18 mouse cellular contexts compared by ENCODE assay signal in genomic region chr7:65381896-65382295, GRCm38 (mm10).
A peak's percentile ranks its signal among the peaks of the same experiment; 100 is the strongest.
DNase-seq lines count a peak whose midpoint lies in the region; ATAC-seq and TF ChIP-seq lines count a peak whose summit lies in the region.
"Had no signal": no experiment of that assay in that cellular context is flagged by ENCODE, and none has a peak within 500 bp of the region (broad histone marks: within the 10 kb centered on the region; RNA-seq: fewer than 3 reads in every experiment).

No protein-coding gene starts in this region.

- no peaks in the 10 kb centered on the region for H3K36me3 ChIP-seq in heart, embryonic 11.5 days (ENCODE audit: control insufficient read depth, insufficient read depth, low read length)
- H3K36me3 ChIP-seq in lung, embryonic 15.5 days, result no peaks in the 10 kb centered on the region
- H3K36me3 ChIP-seq in heart, postnatal 0 days (replicated peaks; ENCODE audit: control insufficient read depth, insufficient read depth, low read length), result no peaks in the 10 kb centered on the region
- H3K36me3 ChIP-seq: embryonic facial prominence, embryonic 15.5 days; heart, embryonic 13.5 days; limb, embryonic 15.5 days had no signal

- no peak for TF ChIP-seq CTCF in heart, postnatal 0 days (IDR thresholded peaks at IDR 0.05; ENCODE audit: low read depth)

- no peaks in the 10 kb centered on the region for H3K27me3 ChIP-seq in heart, embryonic 11.5 days (ENCODE audit: control insufficient read depth, insufficient read depth, low read length)
- no peaks in the 10 kb centered on the region for H3K27me3 ChIP-seq in lung, embryonic 15.5 days
- no peaks in the 10 kb centered on the region for H3K27me3 ChIP-seq in heart, postnatal 0 days (ENCODE audit: control insufficient read depth, insufficient read depth, low read length)
- H3K27me3 ChIP-seq: embryonic facial prominence, embryonic 15.5 days; heart, embryonic 13.5 days; limb, embryonic 15.5 days had no signal

- no peaks in the 10 kb centered on the region for H3K9me3 ChIP-seq in heart, embryonic 11.5 days (replicated peaks; ENCODE audit: control insufficient read depth, low read length)
- no peaks in the 10 kb centered on the region for H3K9me3 ChIP-seq in lung, embryonic 15.5 days
- H3K9me3 ChIP-seq in heart, postnatal 0 days (replicated peaks; ENCODE audit: control insufficient read depth, low read length), result no peaks in the 10 kb centered on the region
- H3K9me3 ChIP-seq: embryonic facial prominence, embryonic 15.5 days; heart, embryonic 13.5 days; limb, embryonic 15.5 days had no signal

- no peak overlapping the region for H3K9ac ChIP-seq in heart, embryonic 11.5 days (ENCODE audit: low read depth, low read length)
- no peak overlapping the region for H3K9ac ChIP-seq in lung, embryonic 15.5 days
- H3K9ac ChIP-seq in heart, postnatal 0 days (replicated peaks; ENCODE audit: low read depth, low read length), result no peak overlapping the region
- H3K9ac ChIP-seq: embryonic facial prominence, embryonic 15.5 days; heart, embryonic 13.5 days; hindbrain, embryonic 14.5 days; limb, embryonic 15.5 days had no signal

- H3K4me1 ChIP-seq in heart, embryonic 11.5 days (ENCODE audit: control insufficient read depth, insufficient read depth, low read length), result peaks cover 8% of the 10 kb centered on the region
- peaks cover 12% of the 10 kb centered on the region for H3K4me1 ChIP-seq in lung, embryonic 15.5 days
- H3K4me1 ChIP-seq in heart, postnatal 0 days (ENCODE audit: control insufficient read depth, insufficient read depth), result peaks cover 20% of the 10 kb centered on the region

- DNase-seq in heart, adult 8-10 months (ENCODE audit: low spot score), result peak; percentile 75
- no peak for DNase-seq in lung, adult 18-20 months
- peak; percentile 48 to 84 for DNase-seq in heart, adult 9 months (ENCODE audit: low spot score in 2 of 2)
- DNase-seq in heart, postnatal 0 days (ENCODE audit: low spot score), result no peak
- DNase-seq in adipocyte (ENCODE audit: low spot score), result no peak
- DNase-seq: adrenal gland, adult 2 months; cerebellum, postnatal 14 days; gastrocnemius, postnatal 14 days; layer of hippocampus, postnatal 36 days; midbrain, embryonic 14.5 days; thymus, postnatal 25 days had no signal

- WGBS in heart, embryonic 11.5 days (ENCODE audit: insufficient replicate concordance), result 41% methylated on average over 6 of the region's 6 CpGs
- 35% methylated on average over 6 of the region's 6 CpGs for WGBS in lung, embryonic 15.5 days
- WGBS in heart, postnatal 0 days, result 44% methylated on average over 6 of the region's 6 CpGs

- no peak overlapping the region for H3K4me2 ChIP-seq in heart, embryonic 11.5 days
- H3K4me2 ChIP-seq in lung, embryonic 15.5 days, result no peak overlapping the region
- H3K4me2 ChIP-seq in heart, postnatal 0 days (ENCODE audit: low read depth, low read length), result no peak overlapping the region
- H3K4me2 ChIP-seq: embryonic facial prominence, embryonic 15.5 days; heart, embryonic 13.5 days; hindbrain, embryonic 14.5 days; limb, embryonic 15.5 days had no signal

- ATAC-seq in heart, embryonic 11.5 days (replicated peaks; ENCODE audit: insufficient number of reproducible peaks, low FRiP score, low TSS enrichment), result no peak
- ATAC-seq in lung, embryonic 15.5 days (ENCODE audit: borderline replicate concordance, extremely low read depth, low FRiP score, low TSS enrichment), result no peak
- ATAC-seq in heart, postnatal 0 days (ENCODE audit: insufficient read depth, low read depth), result peak; percentile 68; the same call in 1 of the 2 replicates
- ATAC-seq: intestine, embryonic 16.5 days had no signal

- H3K27ac ChIP-seq in heart, embryonic 11.5 days (ENCODE audit: low read depth, low read length), result no peak overlapping the region
- H3K27ac ChIP-seq in lung, embryonic 15.5 days, result peak overlapping the region; percentile 64
- H3K27ac ChIP-seq in heart, postnatal 0 days (ENCODE audit: low read depth), result peak overlapping the region; percentile 70
- H3K27ac ChIP-seq: heart, embryonic 13.5 days; hindbrain, embryonic 14.5 days had no signal

- H3K4me3 ChIP-seq in heart, embryonic 11.5 days (ENCODE audit: low read depth, low read length), result no peak overlapping the region
- H3K4me3 ChIP-seq in lung, embryonic 15.5 days, result no peak overlapping the region
- H3K4me3 ChIP-seq in heart, postnatal 0 days (ENCODE audit: low read depth, low read length), result no peak overlapping the region
- H3K4me3 ChIP-seq: embryonic facial prominence, embryonic 15.5 days; heart, embryonic 13.5 days; limb, embryonic 15.5 days had no signal

- no peak for TF ChIP-seq EP300 in heart, postnatal 0 days (IDR thresholded peaks at IDR 0.05; ENCODE audit: low read depth)

Comparison
In these comparisons a context has a peak if more than half of its experiments do, and no peak if none do; other contexts are left out.
1. DNase-seq: peak in heart, adult 8-10 months (single experiment) and heart, adult 9 months (2 of 2); none in lung, adult 18-20 months (0 of 2), heart, postnatal 0 days (single experiment) and adipocyte (single experiment).